Mouse (Mus musculus): Measurements from ENCODE around the gene Zmiz1.

The Zmiz1 gene

GRCm38 (mm10) chr14:25489336-25490078 is 30.5 kb downstream of the Zmiz1 start:
- DNase-seq (ENCODE audit: low read depth, low spot score) = no peak

GRCm38 (mm10) chr14:25491961-25492360 is 33.0 kb downstream of the Zmiz1 start:
- DNase-seq (ENCODE audit: low read depth, low spot score) = no peak

GRCm38 (mm10) chr14:25492567-25493279 is 33.7 kb downstream of the Zmiz1 start:
- DNase-seq (ENCODE audit: low read depth, low spot score) = no peak

GRCm38 (mm10) chr14:25493301-25494241 is 34.6 kb downstream of the Zmiz1 start:
- DNase-seq (ENCODE audit: low read depth, low spot score) = peak; percentile 45

- DNase-seq (ENCODE audit: low read depth, low spot score) = no peak
Measured at GRCm38 (mm10) chr14:25494778-25495177, 35.8 kb downstream of the Zmiz1 start.

GRCm38 (mm10) chr14:25496116-25496515 is 37.1 kb downstream of the Zmiz1 start:
- no peak for DNase-seq (ENCODE audit: low read depth, low spot score)

GRCm38 (mm10) chr14:25496989-25497388 is 38.0 kb downstream of the Zmiz1 start:
- DNase-seq (ENCODE audit: low read depth, low spot score) = no peak

- DNase-seq (ENCODE audit: low read depth, low spot score) = no peak
Measured at GRCm38 (mm10) chr14:25497596-25497995, 38.6 kb downstream of the Zmiz1 start.

GRCm38 (mm10) chr14:25498367-25498766 is 39.4 kb downstream of the Zmiz1 start:
- no peak for DNase-seq (ENCODE audit: low read depth, low spot score)

GRCm38 (mm10) chr14:25499526-25499925 is 40.5 kb downstream of the Zmiz1 start:
- DNase-seq (ENCODE audit: low read depth, low spot score) = no peak

- DNase-seq (ENCODE audit: low read depth, low spot score) = no peak
Measured at GRCm38 (mm10) chr14:25500511-25501120, 41.6 kb downstream of the Zmiz1 start.

GRCm38 (mm10) chr14:25501481-25501880 is 42.5 kb downstream of the Zmiz1 start:
- no peak for DNase-seq (ENCODE audit: low read depth, low spot score)

- DNase-seq (ENCODE audit: low read depth, low spot score) = no peak
Measured at GRCm38 (mm10) chr14:25502355-25502754, 43.4 kb downstream of the Zmiz1 start.

- no peak for DNase-seq (ENCODE audit: low read depth, low spot score)
Measured at GRCm38 (mm10) chr14:25504241-25504640, 45.3 kb downstream of the Zmiz1 start.

- DNase-seq (ENCODE audit: low read depth, low spot score) = peak; percentile 36
Measured at GRCm38 (mm10) chr14:25505201-25505671, 46.3 kb downstream of the Zmiz1 start.

- no peak for DNase-seq (ENCODE audit: low read depth, low spot score)
Measured at GRCm38 (mm10) chr14:25508111-25508756, 49.2 kb downstream of the Zmiz1 start.

- no peak for DNase-seq (ENCODE audit: low read depth, low spot score)
Measured at GRCm38 (mm10) chr14:25508757-25509139, 49.8 kb downstream of the Zmiz1 start.

- no peak for DNase-seq (ENCODE audit: low read depth, low spot score)
Measured at GRCm38 (mm10) chr14:25509450-25510129, 50.6 kb downstream of the Zmiz1 start.

- DNase-seq (ENCODE audit: low read depth, low spot score) = no peak
Measured at GRCm38 (mm10) chr14:25510362-25510761, 51.4 kb downstream of the Zmiz1 start.

- DNase-seq (ENCODE audit: low read depth, low spot score) = no peak
Measured at GRCm38 (mm10) chr14:25510987-25511386, 52.0 kb downstream of the Zmiz1 start.
